Mouse (Mus musculus) hindbrain, embryonic 13.5 days (tissue): ENCODE results near the gene St3gal6. TPM values are rescaled to one million over a fixed set of nuclear protein-coding genes. Genes with fewer than 3 reads are reported as not detected.

Experiments used
- ATAC-seq: fragments of 200-750 bp; cut with Nextera tagmentation; 2 replicates; pipeline ENCODE4 v1.8.0; 2017; ENCODE audit warnings: moderate TSS enrichment; ENCODE audit not compliant: low FRiP score
- H3K27ac ChIP-seq: fragments of 300-500 bp; sonication (generic); 2 replicates; pipeline ENCODE4 v1.5.1; 2015; ENCODE audit warnings: inconsistent platforms, mild to moderate bottlenecking, moderate library complexity
- H3K27me3 ChIP-seq: fragments of 300-500 bp; sonication (generic); 2 replicates; pipeline ENCODE4 v1.6.1; 2015; ENCODE audit warnings: mild to moderate bottlenecking, inconsistent platforms
- H3K36me3 ChIP-seq: fragments of 300-500 bp; sonication (generic); 2 replicates; pipeline ENCODE4 v1.6.1; 2015; ENCODE audit warnings: mild to moderate bottlenecking, inconsistent platforms
- H3K4me1 ChIP-seq: fragments of 300-500 bp; sonication (generic); replicated peaks from 2 replicates; pipeline ENCODE4 v1.6.1; 2015; ENCODE audit warnings: inconsistent platforms
- H3K4me2 ChIP-seq: fragments of 300-500 bp; sonication (generic); 2 replicates; pipeline ENCODE4 v1.6.1; 2015; ENCODE audit warnings: inconsistent platforms, mild to moderate bottlenecking, moderate library complexity
- H3K4me3 ChIP-seq: fragments of 300-500 bp; sonication (generic); 2 replicates; pipeline ENCODE4 v1.5.1; 2015; ENCODE audit warnings: mild to moderate bottlenecking, inconsistent platforms
- H3K9ac ChIP-seq: fragments of 300-500 bp; sonication (generic); 2 replicates; pipeline ENCODE4 v1.6.1; 2015; ENCODE audit warnings: mild to moderate bottlenecking, inconsistent platforms
- H3K9me3 ChIP-seq: fragments of 300-500 bp; sonication (generic); 2 replicates; pipeline ENCODE4 v1.6.1; 2016; ENCODE audit warnings: inconsistent platforms
- WGBS: fragments of 180-500 bp; shearing (Covaris S2); methylation state at CpG from one replicate; pipeline ENCODE4 v1.1.7; 2015; 5-methylcytosine and 5-hydroxymethylcytosine counted together
- polyA plus RNA-seq: library from polyadenylated mRNA; unstranded; fragments of >200 nt; fragmentation: Nextera tagmentation; extraction: Ambion mirVana; gene quantifications from 2 replicates; pipeline ENCODE4 v1.2.1, GENCODE M21; 2015

St3gal6 gene
- polyA plus RNA-seq, 1 experiment from 2014 or later: 12.7 TPM

DNA sequence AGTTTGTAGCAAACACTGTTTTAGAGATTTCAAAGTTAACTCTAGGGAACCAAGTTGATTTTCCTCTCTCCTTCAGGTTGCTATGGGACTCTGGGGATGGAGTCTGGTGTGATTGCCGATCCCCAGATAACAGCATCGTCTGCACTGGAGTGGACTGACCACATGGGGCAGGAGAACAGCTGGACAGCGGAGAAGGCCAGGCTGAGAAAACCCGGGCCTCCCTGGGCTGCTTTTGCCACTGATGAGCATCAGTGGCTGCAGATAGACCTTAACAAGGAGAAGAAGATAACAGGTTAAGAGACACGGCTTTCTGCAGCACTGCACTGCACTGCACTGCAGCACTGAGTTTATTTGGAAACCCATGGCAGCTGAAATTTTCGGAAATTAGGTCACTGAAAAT lies 73.4 kb downstream of the St3gal6 start:
- 70% methylated on average over 6 of the region's 6 CpGs for WGBS
- Histone ChIP-seq H3K36me3 (peaks cover 25% of the 10 kb centered on the region), H3K27me3 (no peaks in the 10 kb centered on the region), H3K4me2 (no peak overlapping the region), H3K4me1 (no peaks in the 10 kb centered on the region), H3K9ac (no peak overlapping the region), H3K27ac (no peak overlapping the region), H3K9me3 (no peaks in the 10 kb centered on the region), H3K4me3 (no peak overlapping the region)
- ATAC-seq: no peak

DNA sequence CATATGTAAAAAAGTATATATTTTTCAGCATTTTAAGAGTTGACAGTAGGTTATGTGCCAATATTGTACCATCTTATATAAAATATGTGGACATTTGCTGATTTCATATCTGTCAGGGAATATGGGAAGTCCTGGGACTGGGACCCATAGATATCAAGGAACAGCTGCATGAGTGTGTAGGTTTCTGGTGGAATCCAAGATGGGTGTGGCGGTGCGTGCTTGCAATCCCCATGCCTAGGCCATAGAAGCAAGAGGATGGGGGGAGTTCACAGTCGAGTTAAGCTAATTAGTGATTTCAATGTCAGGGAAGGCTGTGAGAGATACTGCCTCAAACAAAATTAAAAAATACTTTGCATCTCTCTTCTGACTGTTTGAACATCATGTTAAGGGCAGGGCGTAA lies 75.0 kb downstream of the St3gal6 start:
- no peaks in the 10 kb centered on the region for H3K9me3 ChIP-seq
- no peak overlapping the region for H3K27ac ChIP-seq
- H3K4me2 ChIP-seq: no peak overlapping the region
- H3K36me3 ChIP-seq: peaks cover 24% of the 10 kb centered on the region
- H3K9ac ChIP-seq: no peak overlapping the region
- H3K27me3 ChIP-seq: no peaks in the 10 kb centered on the region
- 95% methylated on average over 4 of the region's 4 CpGs for WGBS
- no peaks in the 10 kb centered on the region for H3K4me1 ChIP-seq
- ATAC-seq: no peak
- no peak overlapping the region for H3K4me3 ChIP-seq

DNA sequence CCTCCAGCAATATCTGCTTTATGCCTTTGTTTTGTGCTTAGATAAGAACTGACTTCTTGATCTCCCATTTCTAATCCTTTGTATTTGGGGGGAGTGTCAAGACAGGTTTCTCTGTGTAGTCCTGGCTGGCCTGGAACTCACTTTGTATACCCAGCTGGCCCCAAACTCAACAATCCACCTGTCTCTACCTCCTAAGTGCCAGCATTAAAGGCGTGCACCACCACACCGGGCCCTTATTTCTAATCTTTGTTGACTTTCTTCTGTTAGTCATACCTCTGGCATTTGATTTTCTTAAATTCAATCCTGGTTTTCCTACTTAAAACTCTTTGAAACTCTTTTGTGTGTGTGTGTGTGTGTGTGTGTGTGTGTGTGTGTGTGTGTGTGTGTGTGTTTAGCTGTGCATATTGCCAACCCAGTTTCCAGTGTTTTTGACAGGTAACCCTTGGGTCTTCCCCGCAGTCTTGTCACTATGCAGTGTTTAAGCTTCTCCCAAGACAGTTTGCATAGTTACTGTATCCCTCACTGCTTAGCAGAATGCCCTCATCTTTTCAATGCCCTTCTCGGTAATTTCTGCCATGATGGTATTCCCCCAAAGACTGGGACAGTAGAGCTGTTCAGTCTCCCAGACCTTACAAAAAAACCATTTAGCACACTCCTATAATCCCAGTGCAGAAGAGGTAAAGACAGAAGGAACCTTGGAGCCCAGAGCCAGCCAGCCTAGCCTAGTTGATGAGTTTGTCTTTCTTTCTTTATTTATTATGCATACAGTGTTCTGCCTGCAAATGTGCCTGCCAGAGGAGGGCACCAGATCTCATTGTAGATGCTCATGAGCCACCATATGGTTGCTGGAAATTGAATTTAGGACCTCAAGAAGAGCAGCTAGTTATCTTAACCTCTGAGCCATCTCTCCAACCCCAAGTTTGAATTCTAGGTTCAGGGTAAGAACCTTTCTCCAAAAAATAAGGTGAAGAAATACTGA lies 77.5 kb downstream of the St3gal6 start:
- no peak overlapping the region for H3K4me3 ChIP-seq
- H3K36me3 ChIP-seq: peaks cover 13% of the 10 kb centered on the region
- H3K27ac ChIP-seq: no peak overlapping the region
- no peaks in the 10 kb centered on the region for H3K27me3 ChIP-seq
- no peak overlapping the region for H3K4me2 ChIP-seq
- H3K9ac ChIP-seq: no peak overlapping the region
- no peaks in the 10 kb centered on the region for H3K4me1 ChIP-seq
- no peaks in the 10 kb centered on the region for H3K9me3 ChIP-seq
- WGBS: 97% methylated on average over 4 of the region's 4 CpGs
- ATAC-seq: no peak

DNA sequence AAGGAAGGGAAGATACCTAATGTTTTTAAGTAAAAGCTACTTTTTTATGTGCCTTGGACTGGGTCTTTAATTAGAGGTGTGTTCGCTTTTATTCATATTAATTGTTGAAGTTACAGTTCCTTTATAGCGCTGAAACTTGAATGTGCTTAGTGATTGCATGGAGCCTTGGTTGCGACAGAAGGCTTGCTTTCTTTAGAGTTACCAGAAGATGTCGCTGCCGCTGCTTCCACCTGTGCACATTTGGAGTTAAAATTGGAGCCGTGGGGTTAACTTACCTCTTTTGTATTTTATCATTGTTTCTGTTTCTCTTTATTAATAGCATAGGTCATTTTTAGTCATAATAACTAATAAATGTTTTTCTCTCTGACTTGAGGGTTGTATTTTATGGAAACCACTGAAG lies 79.3 kb downstream of the St3gal6 start:
- H3K36me3 ChIP-seq: peaks cover 1% of the 10 kb centered on the region

DNA sequence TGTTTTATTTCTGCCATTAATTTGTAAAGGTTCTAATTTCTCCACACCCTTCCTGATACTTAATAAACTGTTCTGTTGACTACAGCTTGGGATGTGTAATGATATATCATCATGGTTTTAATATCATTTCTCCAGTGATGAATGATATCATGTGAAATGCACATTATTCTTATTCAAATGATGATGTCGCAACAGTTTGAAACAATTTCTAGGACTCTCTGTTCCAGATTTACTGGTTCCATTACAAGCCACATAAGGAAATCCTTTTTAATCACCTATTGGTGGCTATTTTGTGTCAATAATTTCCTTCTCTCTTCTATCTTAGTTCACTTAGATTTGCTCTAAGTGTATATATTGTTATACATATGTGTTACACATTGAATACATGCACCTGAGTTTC lies 91.7 kb downstream of the St3gal6 start:
- no peak for ATAC-seq
- H3K27ac ChIP-seq: no peak overlapping the region
- 95% methylated on average over 1 of the region's 1 CpGs for WGBS

More for the DNA sequence above, 79.3 kb downstream of the St3gal6 start:
- no peaks in the 10 kb centered on the region for H3K9me3 ChIP-seq
- no peaks in the 10 kb centered on the region for H3K4me1 ChIP-seq
- H3K27me3 ChIP-seq: no peaks in the 10 kb centered on the region
- no peak overlapping the region for H3K4me2 ChIP-seq
- no peak overlapping the region for H3K27ac ChIP-seq
- H3K4me3 ChIP-seq: no peak overlapping the region
- WGBS: 78% methylated on average over 6 of the region's 6 CpGs
- no peak for ATAC-seq
- no peak overlapping the region for H3K9ac ChIP-seq

DNA sequence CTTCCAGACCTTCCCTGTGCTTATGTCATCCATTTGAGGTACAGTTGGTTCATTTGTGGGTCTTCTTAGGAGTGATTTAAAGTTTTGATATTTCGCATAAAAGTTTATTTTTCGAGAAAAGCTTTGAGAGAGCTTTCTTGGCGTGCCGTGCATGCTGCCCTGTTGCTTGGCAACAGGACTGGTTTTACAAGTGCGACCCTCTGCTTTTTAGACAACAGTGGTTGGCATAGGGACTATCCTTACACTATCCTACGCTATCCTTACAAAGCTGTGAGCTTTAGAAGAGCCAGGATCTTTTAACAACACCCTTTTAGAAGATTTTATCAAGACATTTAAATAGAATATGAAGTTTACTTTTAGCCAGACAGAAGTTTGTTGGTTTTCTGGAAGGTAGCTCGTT lies 93.8 kb downstream of the St3gal6 start:
- no peaks in the 10 kb centered on the region for H3K4me1 ChIP-seq
- no peak overlapping the region for H3K4me3 ChIP-seq
- 84% methylated on average over 7 of the region's 7 CpGs for WGBS
- peaks cover 13% of the 10 kb centered on the region; the same call in 1 of the 2 replicates for H3K36me3 ChIP-seq
- no peak overlapping the region for H3K4me2 ChIP-seq
- no peak for ATAC-seq
- no peaks in the 10 kb centered on the region for H3K27me3 ChIP-seq
- H3K9ac ChIP-seq: no peak overlapping the region
- no peak overlapping the region for H3K27ac ChIP-seq
- no peaks in the 10 kb centered on the region for H3K9me3 ChIP-seq

More for the DNA sequence above, 91.7 kb downstream of the St3gal6 start:
- no peaks in the 10 kb centered on the region for H3K4me1 ChIP-seq
- no peak overlapping the region for H3K9ac ChIP-seq
- H3K27me3 ChIP-seq: no peaks in the 10 kb centered on the region
- no peaks in the 10 kb centered on the region for H3K9me3 ChIP-seq
- H3K36me3 ChIP-seq: peaks cover 22% of the 10 kb centered on the region
- H3K4me3 ChIP-seq: no peak overlapping the region
- H3K4me2 ChIP-seq: no peak overlapping the region

DNA sequence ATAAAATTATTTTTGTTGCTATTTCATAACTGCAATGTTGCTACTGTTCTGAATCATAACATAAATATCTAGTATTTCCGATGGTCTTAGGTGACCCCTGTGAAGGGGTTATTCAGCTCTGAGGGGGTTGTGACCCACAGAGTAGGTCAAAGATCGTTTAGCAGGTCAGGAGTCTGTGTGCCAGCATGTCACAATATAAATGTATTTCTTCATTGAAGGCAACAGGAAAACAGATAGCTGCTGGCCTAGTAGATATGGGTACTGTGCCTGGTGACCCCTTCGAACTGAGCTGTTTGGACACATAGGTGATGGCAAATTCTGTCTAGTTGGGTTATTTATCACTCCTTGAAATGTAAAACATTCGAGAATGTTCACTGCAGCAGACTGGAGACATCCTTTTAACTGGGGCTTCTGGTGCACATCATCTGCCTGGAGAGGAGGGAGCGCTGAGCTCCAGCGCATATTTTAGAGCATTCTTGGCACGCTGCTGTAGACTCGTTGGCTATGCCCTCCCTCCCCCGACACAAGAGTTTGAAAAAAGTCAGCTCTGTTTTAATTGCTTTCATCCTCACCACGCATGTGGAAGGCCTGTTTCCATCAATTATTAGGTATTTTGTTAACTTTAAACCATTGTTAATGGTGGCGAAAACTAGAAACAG lies 102.2 kb downstream of the St3gal6 start:
- H3K4me2 ChIP-seq: no peak overlapping the region
- H3K9ac ChIP-seq: no peak overlapping the region
- ATAC-seq: no peak; the same call in 1 of the 2 replicates
- peaks cover 6% of the 10 kb centered on the region for H3K4me1 ChIP-seq
- no peak overlapping the region for H3K27ac ChIP-seq
- no peaks in the 10 kb centered on the region for H3K27me3 ChIP-seq
- no peaks in the 10 kb centered on the region for H3K9me3 ChIP-seq
- H3K36me3 ChIP-seq: no peaks in the 10 kb centered on the region
- 51% methylated on average over 11 of the region's 11 CpGs for WGBS
- no peak overlapping the region for H3K4me3 ChIP-seq

Other genes with a start within 250 kb of the St3gal6 start
- 5.0 and 5.9 TPM in 2 replicates for gene Dcbld2, start 115.8 kb downstream of the St3gal6 start, polyA plus RNA-seq
- gene Gm813, start 92.7 kb upstream of the St3gal6 start, polyA plus RNA-seq: not detected in 2 replicates
- gene E330017A01Rik, start 114.5 kb upstream of the St3gal6 start, polyA plus RNA-seq: not detected in 2 replicates
- gene Cpox, start 146.0 kb upstream of the St3gal6 start, polyA plus RNA-seq: 10.6 and 10.8 TPM in 2 replicates
- gene Gpr15, start 194.8 kb upstream of the St3gal6 start, polyA plus RNA-seq: not detected in 2 replicates
- 123 and 126 TPM in 2 replicates for gene Cldnd1, start 203.7 kb upstream of the St3gal6 start, polyA plus RNA-seq
- gene Olfr172, start 238.9 kb upstream of the St3gal6 start, polyA plus RNA-seq: not detected in 2 replicates